Mouse (Mus musculus): Measurements from ENCODE around the gene C2cd2.

DNA sequence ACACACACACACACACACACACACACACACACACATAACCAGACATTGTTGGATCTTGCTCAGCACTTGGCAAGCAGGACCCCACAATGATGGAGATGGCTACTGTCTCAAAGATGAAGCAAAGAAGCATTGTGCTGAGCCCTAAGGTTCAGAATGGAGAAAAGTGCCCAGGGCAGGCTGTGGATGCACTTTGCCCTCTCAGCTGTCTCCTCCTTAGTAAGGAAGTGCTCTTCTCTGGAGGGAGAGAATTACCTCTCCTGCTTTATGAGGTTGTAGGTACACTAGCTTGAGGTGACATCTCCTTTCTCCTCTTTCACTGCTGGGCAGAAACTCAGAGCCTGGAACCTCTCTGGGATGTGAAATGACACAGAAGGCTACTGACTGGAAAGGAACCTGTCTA is 49.5 kb downstream of the C2cd2 start:
- TF ChIP-seq CTCF (IDR thresholded peaks at IDR 0.05; ENCODE audit: extremely low read depth, insufficient read depth, low read length): no peak
- TF ChIP-seq POLR2A (IDR thresholded peaks at IDR 0.05; ENCODE audit: extremely low read depth, insufficient read depth, low read length): no peak
